Mouse (Mus musculus) intestine, embryonic 16.5 days (tissue): ENCODE measurements at regions not wholly inside any gene's neighbourhood (a gene's known extent, or its start where the extent isn't known, plus 50 kb on each side); places are given as distances from the start of the nearest gene placed in this dataset.
"Not testable (repeated sequence)": the region's sequence is repeated elsewhere in the genome, so short reads cannot be mapped to it uniquely, and the experiment has no call there.

Source experiments
- ATAC-seq: fragments of 200-750 bp; cut with Nextera tagmentation; 2 replicates; pipeline ENCODE4 v1.8.0; 2017; ENCODE audit warnings: moderate TSS enrichment, moderate library complexity
- H3K27ac ChIP-seq: fragments of 300-500 bp; sonication (generic); 2 replicates; pipeline ENCODE4 v1.5.1; 2014; ENCODE audit warnings: mild to moderate bottlenecking, low read length
- H3K27me3 ChIP-seq: fragments of 300-500 bp; sonication (generic); replicated peaks from 2 replicates; pipeline ENCODE4 v1.6.1; 2014; ENCODE audit warnings: low read length, control low read depth, mixed read lengths; ENCODE audit not compliant: control insufficient read depth, insufficient read depth
- H3K36me3 ChIP-seq: fragments of 300-500 bp; sonication (generic); 2 replicates; pipeline ENCODE4 v1.6.1; 2014; ENCODE audit warnings: low read length, control low read depth; ENCODE audit not compliant: control insufficient read depth, insufficient read depth
- H3K4me1 ChIP-seq: fragments of 300-500 bp; sonication (generic); 2 replicates; pipeline ENCODE4 v1.6.1; 2014; ENCODE audit warnings: low read length, control low read depth, mixed read lengths; ENCODE audit not compliant: control insufficient read depth, insufficient read depth
- H3K4me2 ChIP-seq: fragments of 300-500 bp; sonication (generic); 2 replicates; pipeline ENCODE4 v1.6.1; 2014; ENCODE audit warnings: low read depth, low read length, control low read depth
- H3K4me3 ChIP-seq: fragments of 300-500 bp; sonication (generic); 2 replicates; pipeline ENCODE4 v1.5.1; 2014; ENCODE audit warnings: mild to moderate bottlenecking, low read length
- H3K9ac ChIP-seq: fragments of 300-500 bp; sonication (generic); 2 replicates; pipeline ENCODE4 v1.6.1; 2014; ENCODE audit warnings: low read depth, low read length
- H3K9me3 ChIP-seq: fragments of 300-500 bp; sonication (generic); 2 replicates; pipeline ENCODE4 v1.6.1; 2016; ENCODE audit warnings: low read length, control low read depth; ENCODE audit not compliant: control insufficient read depth
- WGBS: fragments of 180-500 bp; shearing (Covaris S2); extraction: QIAGEN DNeasy Blood & Tissue Kit; methylation state at CpG from one replicate; pipeline ENCODE4 v1.1.7; 2014; 5-methylcytosine and 5-hydroxymethylcytosine counted together

DNA sequence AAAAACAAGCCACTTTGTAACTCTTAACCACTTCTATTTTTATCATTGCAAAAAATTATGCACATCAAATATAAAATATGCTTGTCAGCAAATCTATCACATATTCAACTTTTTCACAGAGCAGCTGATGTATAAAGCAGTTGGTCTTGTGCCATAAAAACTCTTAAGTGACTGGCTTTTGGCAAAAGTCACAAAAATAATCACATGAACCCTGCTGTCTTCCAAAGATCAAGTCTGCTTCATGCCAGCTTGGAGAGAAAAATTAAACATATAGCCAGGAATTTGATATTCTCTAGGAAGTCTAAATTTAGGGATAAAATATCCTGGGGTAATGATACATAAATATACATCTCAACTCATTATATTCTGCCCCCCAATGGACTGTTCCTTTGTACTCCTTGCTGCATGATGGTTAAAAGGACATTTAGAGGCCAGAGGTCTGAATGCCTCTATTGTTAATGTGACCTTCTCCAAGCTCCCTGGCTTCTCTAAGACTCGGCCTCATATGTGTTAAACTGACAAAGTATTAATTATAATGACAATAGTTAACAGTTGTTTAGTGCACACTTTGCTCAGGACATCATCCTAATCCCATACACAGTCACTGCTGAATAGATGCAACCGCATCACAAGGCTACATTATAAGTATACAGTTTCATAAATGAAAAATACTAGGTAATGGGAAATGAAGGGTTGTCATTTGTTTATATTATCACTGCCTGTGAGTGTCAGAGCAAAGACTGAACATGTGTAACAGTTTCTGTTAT is 422.9 kb upstream of the Hs3st1 start:
- Histone ChIP-seq H3K36me3 (no peaks in the 10 kb centered on the region), H3K27me3 (no peaks in the 10 kb centered on the region), H3K9ac (no peak overlapping the region), H3K4me1 (no peaks in the 10 kb centered on the region), H3K27ac (no peak overlapping the region), H3K4me3 (no peak overlapping the region), H3K9me3 (no peaks in the 10 kb centered on the region), H3K4me2 (no peak overlapping the region)
- 65% methylated on average over 2 of the region's 2 CpGs for WGBS
- ATAC-seq: no peak

DNA sequence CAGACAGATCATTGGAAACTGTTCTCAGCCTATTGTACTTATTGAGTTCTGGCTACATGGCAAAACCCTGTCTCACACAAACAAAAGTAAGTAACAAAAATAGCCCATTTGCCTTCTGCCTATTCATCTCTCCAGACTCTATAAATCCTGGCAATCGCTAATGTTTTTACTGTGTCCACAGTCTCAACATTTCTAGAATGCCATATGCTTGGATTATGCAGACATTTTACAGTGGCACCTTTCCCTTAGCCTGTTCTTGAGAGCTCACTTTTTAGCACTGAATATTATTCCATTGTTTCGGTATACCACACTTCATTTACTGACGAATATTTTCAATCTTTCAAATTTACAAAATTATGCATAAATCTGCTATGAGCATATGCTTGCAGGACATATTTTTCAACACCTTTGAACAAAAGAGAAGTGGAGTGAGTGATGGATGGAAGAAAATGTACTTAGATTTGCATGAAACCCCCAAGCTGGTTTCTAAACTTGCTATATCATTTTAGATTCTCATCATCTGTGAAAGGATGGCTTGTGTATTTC is 381.5 kb upstream of the Hs3st1 start:
- WGBS: 88% methylated on average over 3 of the region's 3 CpGs
- Histone ChIP-seq H3K27ac (no peak overlapping the region), H3K9ac (no peak overlapping the region), H3K4me3 (no peak overlapping the region), H3K4me1 (no peaks in the 10 kb centered on the region), H3K4me2 (no peak overlapping the region), H3K27me3 (no peaks in the 10 kb centered on the region), H3K36me3 (no peaks in the 10 kb centered on the region), H3K9me3 (no peaks in the 10 kb centered on the region)
- no peak for ATAC-seq

DNA sequence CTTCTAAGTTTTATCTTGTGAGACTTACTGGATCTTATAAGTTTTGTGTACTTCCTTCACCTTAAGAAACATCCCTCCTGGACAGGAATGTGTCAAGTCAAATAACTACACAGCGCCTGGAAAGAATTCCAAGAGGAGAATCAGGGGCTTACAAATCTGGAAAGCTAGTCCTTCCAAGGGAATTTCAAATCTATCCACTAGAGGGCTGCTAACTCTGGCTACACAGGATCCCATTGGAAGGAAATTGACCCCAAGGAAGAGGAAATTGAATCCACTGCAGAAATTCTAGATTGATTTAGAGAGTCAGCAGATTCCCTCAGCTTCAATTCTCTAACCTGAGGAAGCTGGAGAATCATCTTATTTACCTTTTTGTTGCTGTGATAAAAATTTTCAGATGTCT is 369.1 kb upstream of the Hs3st1 start:
- H3K4me1 ChIP-seq: no peaks in the 10 kb centered on the region

DNA sequence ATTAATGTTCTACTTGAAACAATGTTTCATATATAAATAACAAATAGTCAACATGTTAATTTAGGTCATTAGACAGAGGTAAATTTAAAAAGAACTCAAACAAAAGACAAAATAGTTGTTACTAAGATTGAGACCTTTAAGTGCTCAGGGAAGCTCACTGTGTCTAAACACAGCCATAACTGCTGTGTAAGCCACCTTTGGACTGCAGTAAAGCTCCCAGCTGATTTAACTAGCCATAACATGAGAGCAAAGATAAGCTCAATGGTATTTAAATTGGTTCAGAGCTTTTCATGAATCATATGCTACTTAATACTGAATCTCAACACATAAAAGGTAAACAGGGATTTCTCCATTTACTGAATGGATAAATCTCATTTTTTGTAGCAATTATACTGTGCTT is 361.6 kb upstream of the Hs3st1 start:
- no peaks in the 10 kb centered on the region for H3K27me3 ChIP-seq
- ATAC-seq: peak; percentile 96
- H3K9ac ChIP-seq: no peak overlapping the region
- no peak overlapping the region for H3K27ac ChIP-seq
- H3K9me3 ChIP-seq: no peaks in the 10 kb centered on the region
- H3K36me3 ChIP-seq: no peaks in the 10 kb centered on the region
- H3K4me3 ChIP-seq: no peak overlapping the region
- no peak overlapping the region for H3K4me2 ChIP-seq
- no peaks in the 10 kb centered on the region for H3K4me1 ChIP-seq

More for the DNA sequence above, 369.1 kb upstream of the Hs3st1 start:
- Histone ChIP-seq H3K4me3 (no peak overlapping the region), H3K27ac (no peak overlapping the region), H3K9ac (no peak overlapping the region), H3K9me3 (no peaks in the 10 kb centered on the region), H3K4me2 (no peak overlapping the region), H3K36me3 (no peaks in the 10 kb centered on the region), H3K27me3 (no peaks in the 10 kb centered on the region)
- WGBS: 66% methylated on average over 1 of the region's 1 CpGs
- no peak for ATAC-seq

DNA sequence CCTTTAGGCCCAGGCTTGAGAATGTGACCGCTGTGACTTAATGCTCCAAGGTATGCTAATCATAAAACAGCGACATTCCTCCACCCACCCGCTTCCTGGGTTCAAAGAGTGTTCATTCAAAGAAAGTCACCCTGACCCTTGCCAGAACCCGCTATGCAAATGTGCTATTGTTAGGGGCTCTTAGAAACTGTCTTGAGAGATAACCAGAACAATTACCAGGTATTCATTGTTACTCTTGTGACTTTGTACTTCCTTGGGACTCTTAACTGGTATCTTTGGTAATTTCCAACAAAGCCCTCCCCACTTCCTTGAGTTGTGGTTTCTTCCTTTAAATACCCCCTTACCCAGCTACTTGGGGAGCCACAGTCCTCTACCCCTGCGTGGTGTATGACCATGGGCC is 334.3 kb upstream of the Hs3st1 start:
- H3K9me3 ChIP-seq, H3K4me1 ChIP-seq, ATAC-seq, H3K36me3 ChIP-seq, H3K27me3 ChIP-seq, H3K4me3 ChIP-seq, H3K27ac ChIP-seq, H3K9ac ChIP-seq, H3K4me2 ChIP-seq: not testable (repeated sequence)
- WGBS: 88% methylated on average over 5 of the region's 5 CpGs

DNA sequence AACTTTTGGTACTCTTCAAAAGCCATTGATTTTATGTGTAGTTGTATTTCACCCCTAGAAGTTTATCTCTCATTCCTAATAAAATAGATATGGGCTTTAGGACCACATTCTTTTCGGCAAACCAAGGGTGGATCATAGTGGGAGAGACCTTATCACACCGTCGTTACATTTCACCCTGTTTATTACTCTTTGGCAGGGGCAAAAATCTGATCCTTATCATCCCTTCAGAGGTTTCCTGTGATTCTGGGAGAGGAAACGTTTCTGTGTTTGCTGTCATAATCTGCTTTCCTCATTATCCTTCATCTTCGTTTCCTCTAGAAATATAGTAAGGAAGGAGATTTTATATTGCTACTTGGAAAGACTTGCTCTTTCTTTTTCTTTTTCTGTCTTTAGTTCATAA is 290.0 kb upstream of the Hs3st1 start:
- Histone ChIP-seq H3K9ac (no peak overlapping the region), H3K36me3 (no peaks in the 10 kb centered on the region), H3K4me2 (no peak overlapping the region), H3K4me1 (no peaks in the 10 kb centered on the region), H3K9me3 (no peaks in the 10 kb centered on the region), H3K27me3 (no peaks in the 10 kb centered on the region), H3K27ac (no peak overlapping the region), H3K4me3 (no peak overlapping the region)
- WGBS: 36% methylated on average over 5 of the region's 5 CpGs
- no peak for ATAC-seq

DNA sequence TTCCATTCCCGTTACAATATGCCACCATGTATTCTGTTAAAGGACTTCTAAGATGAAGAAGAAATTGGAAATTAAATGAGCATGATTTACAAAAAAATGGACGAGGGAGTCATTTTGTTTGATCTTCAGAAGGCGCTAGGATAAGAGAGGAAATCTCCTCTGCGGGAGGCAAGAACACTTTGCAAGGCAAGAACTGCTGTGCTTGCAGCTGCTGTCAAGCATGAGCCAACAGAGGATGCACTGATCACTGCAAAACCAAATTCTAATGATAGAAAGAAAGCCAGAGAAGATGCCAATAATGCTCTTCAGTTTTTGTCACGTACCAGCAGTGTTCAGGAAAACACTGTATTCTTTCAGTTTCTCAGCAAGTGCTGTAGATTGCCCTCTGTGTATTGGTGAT is 279.2 kb upstream of the Hs3st1 start:
- 80% methylated on average over 5 of the region's 5 CpGs for WGBS
- Histone ChIP-seq H3K27me3 (no peaks in the 10 kb centered on the region), H3K4me2 (no peak overlapping the region), H3K4me3 (no peak overlapping the region), H3K4me1 (no peaks in the 10 kb centered on the region), H3K9me3 (no peaks in the 10 kb centered on the region), H3K27ac (no peak overlapping the region), H3K9ac (no peak overlapping the region), H3K36me3 (no peaks in the 10 kb centered on the region)
- ATAC-seq: no peak

DNA sequence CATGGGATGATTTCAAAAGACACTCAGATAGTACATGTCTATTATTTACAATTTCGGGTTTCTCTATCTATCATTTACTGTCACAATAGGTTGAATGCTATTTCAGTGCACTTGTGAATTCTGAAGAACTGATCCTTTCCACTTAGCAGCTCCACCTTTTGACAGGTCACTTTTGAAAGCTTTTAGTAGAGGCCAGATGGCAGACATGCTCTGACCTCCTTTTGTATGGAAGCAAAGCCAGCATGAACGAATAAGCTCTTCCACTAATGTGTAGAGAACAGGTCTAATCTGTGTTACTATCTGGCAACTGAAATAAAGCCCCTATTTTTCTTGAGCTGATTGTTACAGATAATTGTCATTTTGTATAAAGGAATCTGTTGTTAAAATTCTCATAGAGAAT is 278.4 kb upstream of the Hs3st1 start:
- H3K27ac ChIP-seq: no peak overlapping the region
- ATAC-seq: no peak
- WGBS: 80% methylated on average over 2 of the region's 2 CpGs

DNA sequence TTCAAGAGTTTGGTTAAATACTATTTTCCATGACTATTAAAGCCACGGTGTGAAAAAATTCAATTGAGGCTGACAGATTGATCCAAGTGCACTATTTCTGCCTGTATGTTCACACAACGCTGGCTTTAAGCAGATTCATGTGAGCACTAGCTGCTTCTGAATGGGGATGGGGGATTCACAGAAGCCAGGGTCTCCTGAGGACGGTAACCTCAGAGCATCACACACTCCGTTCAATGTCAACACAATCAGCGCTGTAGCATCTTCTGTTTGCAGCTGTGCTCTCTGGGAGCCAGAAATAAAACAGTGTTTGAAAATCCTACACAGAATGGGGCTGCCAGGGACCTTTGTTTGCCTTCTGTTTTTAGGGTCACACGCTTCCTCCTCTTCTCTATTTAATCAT is 275.0 kb upstream of the Hs3st1 start:
- Histone ChIP-seq H3K27me3 (no peaks in the 10 kb centered on the region), H3K9me3 (no peaks in the 10 kb centered on the region), H3K4me3 (no peak overlapping the region), H3K4me2 (no peak overlapping the region), H3K36me3 (no peaks in the 10 kb centered on the region), H3K4me1 (no peaks in the 10 kb centered on the region), H3K9ac (no peak overlapping the region), H3K27ac (no peak overlapping the region)
- 83% methylated on average over 6 of the region's 6 CpGs for WGBS
- ATAC-seq: no peak

More for the DNA sequence above, 278.4 kb upstream of the Hs3st1 start:
- Histone ChIP-seq H3K4me3 (no peak overlapping the region), H3K9me3 (no peaks in the 10 kb centered on the region), H3K4me1 (no peaks in the 10 kb centered on the region), H3K4me2 (no peak overlapping the region), H3K36me3 (no peaks in the 10 kb centered on the region), H3K9ac (no peak overlapping the region), H3K27me3 (no peaks in the 10 kb centered on the region)

DNA sequence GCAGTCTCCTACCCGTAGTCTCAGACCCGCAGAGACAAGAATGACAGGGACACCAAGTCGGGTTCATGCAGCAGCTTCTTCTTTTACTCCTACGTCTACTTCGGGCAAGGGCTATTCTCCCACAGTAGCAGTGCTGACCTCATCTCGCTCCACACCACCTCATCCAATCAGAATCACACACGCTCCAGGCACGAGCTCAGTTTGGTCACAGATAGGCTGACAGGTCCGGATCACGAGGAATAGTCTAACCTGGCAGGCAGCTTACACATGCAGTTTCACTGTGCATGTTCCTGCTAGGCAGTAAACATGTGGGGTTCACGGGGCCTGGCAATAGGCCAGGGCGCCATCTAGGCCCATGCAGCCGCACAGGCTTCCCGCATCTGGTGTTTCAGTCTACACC is 260.7 kb upstream of the Hs3st1 start:
- ATAC-seq: no peak
- H3K4me3 ChIP-seq: no peak overlapping the region
- H3K27ac ChIP-seq: no peak overlapping the region
- H3K9me3 ChIP-seq: no peaks in the 10 kb centered on the region
- 88% methylated on average over 14 of the region's 14 CpGs for WGBS
- H3K27me3 ChIP-seq: no peaks in the 10 kb centered on the region
- no peak overlapping the region for H3K4me2 ChIP-seq
- H3K4me1 ChIP-seq: no peaks in the 10 kb centered on the region
- H3K36me3 ChIP-seq: no peaks in the 10 kb centered on the region
- H3K9ac ChIP-seq: no peak overlapping the region
